Mouse (Mus musculus) bone marrow, adult 2 months (tissue): ENCODE results near the gene Nim1k.

ENCODE experiments used
- CTCF ChIP-seq: fragments of 200-500 bp; IDR thresholded peaks from 2 replicates; pipeline ENCODE4 v1.5.1; 2011; ENCODE audit warnings: low read length, control low read depth; ENCODE audit not compliant: control insufficient read depth, insufficient read depth
- POLR2A ChIP-seq: fragments of 200-500 bp; IDR thresholded peaks from 2 replicates; pipeline ENCODE4 v1.6.1; 2011; ENCODE audit warnings: low read depth, mild to moderate bottlenecking, control low read depth, low read length, borderline replicate concordance; ENCODE audit not compliant: control insufficient read depth

GRCm38 (mm10) chr13:119797656-119798055, 42.0 kb upstream of the Nim1k start:
- TF ChIP-seq CTCF (no peak), POLR2A (no peak)
